Mouse (Mus musculus) ES-E14 (cell line): ENCODE measurements around the gene Lrrc29.

Experiments used
- MAFK ChIP-seq: IDR thresholded peaks from 2 replicates; pipeline ENCODE4 v1.6.1; 2014; ENCODE audit warnings: mild to moderate bottlenecking, low read depth, low read length, inconsistent platforms; ENCODE audit not compliant: insufficient read depth
- ZNF384 ChIP-seq: IDR thresholded peaks from 2 replicates; pipeline ENCODE4 v1.6.1; 2012; ENCODE audit warnings: low read depth, low read length, inconsistent platforms

DNA sequence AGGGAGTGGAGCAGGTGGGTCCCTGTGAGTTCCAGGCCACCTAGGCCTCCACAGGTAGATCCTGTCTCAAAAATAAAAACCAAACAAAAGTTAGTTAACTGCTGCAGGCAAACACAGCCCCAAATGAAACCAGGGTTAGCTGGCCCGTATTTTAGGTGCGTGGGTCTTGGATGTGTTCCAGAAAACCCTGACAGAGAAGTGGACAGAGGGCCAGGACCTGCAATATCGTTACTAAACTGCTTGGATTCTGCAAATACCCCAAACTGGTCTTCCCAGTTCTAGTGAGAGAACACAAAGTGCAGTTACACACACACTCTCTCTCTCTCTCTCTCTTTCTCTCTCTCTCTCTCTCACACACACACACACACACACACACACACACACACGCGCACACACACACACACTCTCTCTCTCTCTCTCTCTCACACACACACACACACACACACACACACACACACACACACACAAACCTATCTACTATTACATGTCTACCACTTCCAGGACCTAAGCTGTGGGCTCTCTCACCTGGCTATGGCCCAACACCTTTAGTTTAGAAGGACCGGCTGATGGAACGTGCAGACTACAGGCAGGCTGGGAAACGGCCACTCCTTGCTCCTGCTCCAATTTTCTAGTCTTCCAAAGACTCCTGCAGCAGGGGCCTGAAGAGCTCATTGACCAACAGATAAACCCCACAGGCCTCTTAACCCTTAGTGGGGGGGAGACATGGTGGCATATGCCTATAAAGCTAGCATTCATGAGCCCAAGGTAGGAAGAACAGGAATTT lies 17.9 kb upstream of the Lrrc29 start:
- TF ChIP-seq MAFK (no peak), ZNF384 (no peak)
